In genomic region chr10:61285271-61285670, GRCm38 (mm10) we compare ENCODE assay signal across 8 mouse cellular contexts. TPM values are rescaled to one million over a fixed set of nuclear protein-coding genes. Genes with fewer than 3 reads are reported as not detected.
DNase-seq lines count a peak whose midpoint lies in the region; ATAC-seq lines count a peak whose summit lies in the region.
"Had no signal": no experiment of that assay in that cellular context is flagged by ENCODE, and none has a peak within 500 bp of the region (broad histone marks: within the 10 kb centered on the region; RNA-seq: fewer than 3 reads in every experiment).

No protein-coding gene starts in this region.

- ATAC-seq in megakaryocyte, adult 5-6 weeks (ENCODE audit: poor library complexity, severe bottlenecking) = no peak

- intact Hi-C loops in gastrocnemius, postnatal 14 days (cut with DNase I; ENCODE audit: low total_unique reads) = no loop called here

- DNase-seq in 3134 (ENCODE audit: extremely low read depth, insufficient read length, low spot score) = peak; percentile 84
- DNase-seq in NIH3T3 (ENCODE audit: low read depth) = peak; percentile 92
- peak; percentile 80 for DNase-seq in gastrocnemius, postnatal 14 days
- DNase-seq in kidney, postnatal 14 days = peak; percentile 73
- DNase-seq in right cerebral cortex, postnatal 14 days = no peak
- no peak for DNase-seq in layer of hippocampus, adult 18-20 months (ENCODE audit: low spot score in 2 of 2)

RNA-seq across cellular contexts. Expression of gene Adamts14, which starts 12.0 kb away (rescaled TPM):
- 1 to 10 TPM; 3.7 to 4.2 TPM for total RNA-seq in gastrocnemius, postnatal 14 days (2021)
- 1 to 10 TPM; 1.2 to 1.4 TPM for total RNA-seq in layer of hippocampus, adult 18-20 months (2021)
- 0.16 and 0.58 TPM in 2 replicates for total RNA-seq in megakaryocyte, adult 5-6 weeks (2015)
- 0.33 and 0.61 TPM in 2 replicates for total RNA-seq in megakaryocyte, adult 5-6 weeks (2017)

RNA-seq across cellular contexts. Expression of gene Prf1, which starts 12.4 kb away (rescaled TPM):
- total RNA-seq in gastrocnemius, postnatal 14 days (2021) = not detected
- total RNA-seq in layer of hippocampus, adult 18-20 months (2021) = not detected
- 0.20 and 2.5 TPM in 2 replicates for total RNA-seq in megakaryocyte, adult 5-6 weeks (2015)
- 0.88 and 1.5 TPM in 2 replicates for total RNA-seq in megakaryocyte, adult 5-6 weeks (2017)
- total RNA-seq: layer of hippocampus, postnatal 14 days had no signal

Comparison
In these comparisons a context has a peak if more than half of its experiments do, and no peak if none do; other contexts are left out.
1. DNase-seq: peak in 3134 (single experiment), NIH3T3 (single experiment), gastrocnemius, postnatal 14 days (single experiment) and kidney, postnatal 14 days (single experiment); none in right cerebral cortex, postnatal 14 days (single experiment) and layer of hippocampus, adult 18-20 months (0 of 2).